Mouse (Mus musculus) embryonic fibroblast, embryonic 13.5 days (primary cell): ENCODE measurements around the gene Nfix.

Experiments used
- CTCF ChIP-seq: IDR thresholded peaks from 2 replicates; pipeline ENCODE4 v1.5.1; 2011; ENCODE audit warnings: mild to moderate bottlenecking, control low read depth, low read length, moderate library complexity, borderline replicate concordance; ENCODE audit not compliant: insufficient read depth
- POLR2A ChIP-seq: IDR thresholded peaks from 2 replicates; pipeline ENCODE4 v1.6.1; 2011; ENCODE audit warnings: low read depth, mild to moderate bottlenecking, control low read depth, low read length, moderate library complexity

GRCm38 (mm10) chr8:84707267-84707883, 92.8 kb downstream of the Nfix start:
- TF ChIP-seq CTCF, result no peak
- no peak for TF ChIP-seq POLR2A
